Mouse (Mus musculus): ENCODE results near the gene Etd.
"Not testable (repeated sequence)": the region's sequence is repeated elsewhere in the genome, so short reads cannot be mapped to it uniquely, and the experiment has no call there.

Etd gene

GRCm38 (mm10) chrX:53434618-53435017 is at the start of gene Etd:
Gene Etd, plus strand, starts transcription at chrX:53434918.
- DNase-seq (ENCODE audit: extremely low read depth, low read depth): no peak

- no peak for DNase-seq (ENCODE audit: extremely low read depth, low read depth)
Measured at GRCm38 (mm10) chrX:53386362-53386761, 48.4 kb upstream of the Etd start.

GRCm38 (mm10) chrX:53432888-53433287 is 1.8 kb upstream of the Etd start:
- DNase-seq (ENCODE audit: extremely low read depth, low read depth): peak; percentile 1

- no peak for DNase-seq (ENCODE audit: extremely low read depth, low read depth)
Measured at GRCm38 (mm10) chrX:53459573-53459972, 24.9 kb downstream of the Etd start.

GRCm38 (mm10) chrX:53464194-53464593 is 29.5 kb downstream of the Etd start:
- not testable (repeated sequence) for DNase-seq (ENCODE audit: extremely low read depth, low read depth)
